Mouse (Mus musculus) embryonic fibroblast, embryonic 13.5 days (primary cell): Measurements from ENCODE around the gene Cep68. TPM values are rescaled to one million over a fixed set of nuclear protein-coding genes. Genes with fewer than 3 reads are reported as not detected.

Experiments
- H3K27ac ChIP-seq: 2 replicates; pipeline ENCODE4 v1.5.1; 2012; ENCODE audit warnings: low read length, control low read depth, inconsistent platforms; ENCODE audit not compliant: insufficient read depth
- H3K4me1 ChIP-seq: 2 replicates; pipeline ENCODE4 v1.6.1; 2011; ENCODE audit warnings: low read length; ENCODE audit not compliant: control insufficient read depth, insufficient read depth
- H3K4me3 ChIP-seq: 2 replicates; pipeline ENCODE4 v1.5.1; 2011; ENCODE audit warnings: mild to moderate bottlenecking, control low read depth, low read length; ENCODE audit not compliant: insufficient read depth
- CTCF ChIP-seq: IDR thresholded peaks from 2 replicates; pipeline ENCODE4 v1.5.1; 2011; ENCODE audit warnings: mild to moderate bottlenecking, control low read depth, low read length, moderate library complexity, borderline replicate concordance; ENCODE audit not compliant: insufficient read depth
- POLR2A ChIP-seq: IDR thresholded peaks from 2 replicates; pipeline ENCODE4 v1.6.1; 2011; ENCODE audit warnings: low read depth, mild to moderate bottlenecking, control low read depth, low read length, moderate library complexity
- polyA plus RNA-seq: library from polyadenylated mRNA; stranded (reverse); fragments of >200 nt; gene quantifications from 2 replicates; pipeline ENCODE4 v1.2.4, GENCODE M21; 2011; ENCODE audit warnings: low read depth; ENCODE audit not compliant: missing spikeins, insufficient read length

Cep68 gene
- polyA plus RNA-seq, 1 experiment, result 17.4 TPM

DNA sequence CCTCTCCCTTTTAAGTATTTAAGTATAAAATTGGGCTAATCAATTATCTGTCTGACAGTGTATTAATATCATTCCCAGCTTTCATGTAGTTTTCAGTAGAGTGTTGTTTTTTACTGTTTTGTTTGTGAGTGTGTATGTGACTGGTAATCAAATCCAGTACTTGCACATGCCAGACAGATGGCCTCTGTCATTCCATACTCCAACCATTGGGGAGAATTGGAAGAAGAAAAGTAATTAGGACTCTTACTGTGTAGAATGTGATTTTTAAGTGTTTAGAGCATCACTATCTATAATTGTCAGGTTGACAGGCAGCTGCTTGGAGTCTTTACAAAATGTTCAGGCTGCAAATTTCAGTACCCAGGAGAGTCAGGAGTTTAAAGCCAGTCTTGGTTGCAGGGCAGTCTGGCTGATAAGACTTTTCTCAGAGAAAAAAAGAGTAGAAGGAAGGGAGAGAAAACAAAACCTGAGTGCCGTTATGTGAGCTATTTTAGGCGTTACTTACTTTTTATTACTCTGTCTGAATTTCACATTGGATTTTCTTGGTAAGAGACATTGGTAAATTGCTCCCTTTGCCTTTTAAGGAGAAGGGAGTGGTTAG, 42.5 kb downstream of the Cep68 start:
- H3K4me3 ChIP-seq, result no peak overlapping the region

DNA sequence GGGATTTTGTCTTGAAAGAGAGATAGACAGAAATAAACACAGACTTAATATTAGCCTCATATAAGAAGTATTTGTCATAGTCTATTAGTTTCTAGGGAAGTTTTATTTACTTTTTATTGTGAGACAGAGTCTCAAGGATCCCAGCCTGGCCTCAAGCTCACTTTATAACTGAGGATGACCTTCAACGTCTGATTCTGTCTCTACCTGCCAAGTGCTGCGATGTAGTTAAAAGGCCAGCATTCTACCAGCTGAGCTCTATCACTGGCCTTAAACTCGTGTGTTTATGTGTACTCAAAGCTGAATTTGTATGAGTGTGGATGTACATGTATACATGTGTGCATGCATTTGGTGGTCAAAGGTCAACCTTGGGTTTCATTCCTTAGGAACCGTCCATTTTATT, 43.7 kb downstream of the Cep68 start:
- Histone ChIP-seq H3K27ac (no peak overlapping the region), H3K4me1 (peaks cover 4% of the 10 kb centered on the region), H3K4me3 (no peak overlapping the region)
- TF ChIP-seq CTCF, result no peak

More for the DNA sequence above, 42.5 kb downstream of the Cep68 start:
- Histone ChIP-seq H3K27ac (no peak overlapping the region), H3K4me1 (peaks cover 4% of the 10 kb centered on the region)
- TF ChIP-seq CTCF (no peak), POLR2A (no peak)

DNA sequence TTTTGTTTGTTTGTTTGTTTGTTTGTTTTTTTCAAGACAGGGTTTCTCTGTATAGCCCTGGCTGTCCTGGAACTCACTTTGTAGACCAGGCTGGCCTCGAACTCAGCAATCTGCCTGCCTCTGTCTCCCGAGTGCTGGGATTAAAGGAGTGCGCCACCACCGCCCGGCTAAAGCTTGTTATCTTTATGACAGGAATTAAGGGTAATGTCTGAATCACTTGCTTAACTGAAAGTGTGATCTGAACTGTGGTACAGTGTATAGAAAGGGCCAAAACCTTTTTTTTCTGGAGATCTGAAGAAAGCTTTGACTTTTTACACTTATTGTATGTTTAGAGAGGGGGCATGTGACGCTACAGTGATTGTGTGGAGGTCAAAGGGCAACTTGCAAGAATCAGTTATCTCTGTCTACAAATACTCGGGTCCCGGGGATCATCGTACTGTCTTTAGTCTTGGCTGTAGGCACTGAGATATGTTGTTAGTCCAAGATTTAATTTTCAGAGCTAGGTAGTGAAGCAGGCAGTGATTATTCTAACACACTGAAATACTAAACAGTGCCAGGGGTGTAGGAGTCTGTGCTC, 44.3 kb downstream of the Cep68 start:
- TF ChIP-seq POLR2A (no peak), CTCF (no peak)
- H3K4me3 ChIP-seq, result no peak overlapping the region
- no peak overlapping the region for H3K27ac ChIP-seq
- H3K4me1 ChIP-seq, result peaks cover 2% of the 10 kb centered on the region

DNA sequence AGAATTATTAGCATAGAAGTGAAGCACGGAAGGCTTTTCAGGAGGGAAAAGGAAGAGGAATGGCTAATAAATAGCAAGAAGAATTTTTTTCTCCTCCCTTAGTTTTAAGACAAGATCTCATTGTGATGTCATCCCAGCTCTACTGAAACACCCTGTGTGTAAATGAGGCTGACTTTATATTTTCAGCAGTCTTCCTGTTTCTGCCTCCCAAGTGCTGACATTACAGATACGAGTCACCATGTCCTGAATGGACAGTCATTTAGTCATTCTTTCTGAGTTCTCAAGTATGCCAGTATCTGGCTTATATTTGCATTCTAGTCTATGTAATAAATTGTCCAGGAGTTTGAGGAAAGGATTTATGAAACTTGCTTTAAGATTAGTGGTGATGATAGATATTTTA, 44.9 kb downstream of the Cep68 start:
- no peak overlapping the region for H3K27ac ChIP-seq
- peaks cover 2% of the 10 kb centered on the region for H3K4me1 ChIP-seq
- TF ChIP-seq CTCF (no peak), POLR2A (no peak)
- peak overlapping the region; percentile 18; the same call in 1 of the 2 replicates for H3K4me3 ChIP-seq

DNA sequence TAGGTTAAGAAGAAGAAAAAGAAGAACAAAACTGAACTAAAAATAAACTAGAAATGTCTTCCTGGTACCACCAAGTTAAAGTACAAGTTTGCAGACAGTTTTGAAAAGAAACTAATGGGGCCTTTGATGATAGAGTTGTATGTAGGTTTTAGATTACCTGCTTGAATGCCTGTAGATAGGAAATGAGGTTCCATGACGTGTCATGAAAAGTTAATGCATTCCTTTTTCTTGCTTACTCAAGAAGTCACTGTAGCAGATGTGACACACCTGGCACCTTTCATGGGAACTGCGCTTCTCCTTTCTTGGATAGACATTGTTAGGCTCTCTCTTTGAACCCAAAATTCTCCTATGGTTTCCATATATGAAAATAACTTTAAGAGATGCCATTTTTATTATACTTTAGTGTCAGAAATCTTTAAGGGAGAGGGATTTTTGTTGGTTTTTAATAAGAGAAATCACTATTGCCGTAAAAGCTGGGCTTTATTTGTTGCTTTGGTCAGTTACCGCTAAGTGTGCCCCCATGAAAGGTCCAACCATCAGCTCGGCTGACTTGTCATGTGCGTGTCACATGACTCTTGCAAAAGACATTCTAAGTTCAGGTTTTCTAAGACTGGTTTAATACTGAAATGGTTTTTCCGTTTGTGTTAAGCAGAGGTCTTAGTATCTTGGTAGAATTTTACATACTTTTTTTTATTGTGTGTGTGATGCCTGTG, 46.8 kb downstream of the Cep68 start:
- Histone ChIP-seq H3K4me3 (peak overlapping the region; percentile 100), H3K4me1 (peaks cover 2% of the 10 kb centered on the region), H3K27ac (no peak overlapping the region)
- TF ChIP-seq CTCF, result no peak
- no peak for TF ChIP-seq POLR2A

- TF ChIP-seq CTCF (no peak), POLR2A (no peak; the same call in 1 of the 2 replicates)
- Histone ChIP-seq H3K27ac (peak overlapping the region; percentile 73), H3K4me1 (peaks cover 2% of the 10 kb centered on the region), H3K4me3 (peak overlapping the region; percentile 100)
Observed at GRCm38 (mm10) chr11:20201661-20202101, 47.5 kb downstream of the Cep68 start.

DNA sequence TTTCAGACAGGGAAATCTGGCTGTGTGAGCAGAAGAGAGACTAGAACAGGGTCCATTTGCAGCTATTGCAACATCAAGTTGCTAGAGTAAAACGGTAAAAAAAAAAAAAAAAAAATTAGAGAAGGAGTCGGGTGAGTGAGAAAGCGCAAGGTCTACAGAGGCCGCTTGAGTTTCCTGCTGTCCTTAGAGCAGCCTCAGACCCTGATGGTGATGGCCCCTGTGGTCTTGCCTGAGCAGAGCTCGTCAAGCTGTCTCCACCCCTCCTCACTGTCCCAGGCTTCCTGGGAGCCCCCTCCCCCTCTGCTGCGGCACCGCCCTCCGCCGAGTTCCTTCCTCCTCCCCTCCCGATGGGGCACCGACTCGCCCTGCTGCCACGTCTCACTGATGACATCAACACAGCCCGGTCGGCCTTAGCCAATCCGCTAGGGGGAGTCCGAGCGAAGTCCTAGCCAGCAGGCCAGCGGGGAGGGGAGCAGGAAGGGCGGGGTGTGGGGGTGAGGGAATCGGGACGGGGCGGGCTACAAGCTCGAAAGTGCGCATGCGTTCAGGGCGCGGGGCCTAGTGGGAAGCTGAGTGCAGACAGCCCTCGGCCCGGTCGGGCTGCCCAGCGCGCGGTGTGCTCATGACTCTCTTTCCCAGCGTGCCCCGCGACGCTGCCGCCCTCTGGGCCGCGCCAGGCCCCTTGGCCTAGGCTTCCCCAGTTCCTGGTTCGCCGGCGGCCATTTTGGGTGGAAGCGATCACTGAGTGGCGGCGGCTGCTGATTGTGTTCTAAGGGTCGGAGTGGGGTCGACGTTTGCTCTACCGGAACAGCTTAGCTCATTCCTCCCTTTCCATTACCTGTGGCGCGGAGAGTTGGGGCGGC, 48.3 kb downstream of the Cep68 start, which contains the start of gene Rab1a:
Gene Rab1a, plus strand, starts transcription at position 720 of the 863 bp plus-strand sequence.
- peaks cover 2% of the 10 kb centered on the region; the same call in 1 of the 2 replicates for H3K4me1 ChIP-seq
- peak within 1 kb of the TSS; percentile 84 for H3K27ac ChIP-seq
- H3K4me3 ChIP-seq, result peak within 1 kb of the TSS; percentile 100
- TF ChIP-seq POLR2A (peak; percentile 97), CTCF (peak; percentile 64; the same call in 1 of the 2 replicates)

GRCm38 (mm10) chr11:20193100-20193736, 56.0 kb downstream of the Cep68 start:
- no peaks in the 10 kb centered on the region for H3K4me1 ChIP-seq
- H3K27ac ChIP-seq, result no peak overlapping the region
- no peak overlapping the region for H3K4me3 ChIP-seq
- TF ChIP-seq CTCF, result no peak
- no peak for TF ChIP-seq POLR2A

- no peak overlapping the region for H3K27ac ChIP-seq
- TF ChIP-seq CTCF (no peak), POLR2A (no peak)
- no peak overlapping the region for H3K4me3 ChIP-seq
- H3K4me1 ChIP-seq, result no peaks in the 10 kb centered on the region
Observed at GRCm38 (mm10) chr11:20187271-20187670, 62.0 kb downstream of the Cep68 start.

Other genes starting within 250 kb of the Cep68 start
- gene Actr2, start 136.5 kb downstream of the Cep68 start, polyA plus RNA-seq, result 194 and 242 TPM in 2 replicates
- gene Rab1a, start 48.0 kb downstream of the Cep68 start, polyA plus RNA-seq, result 362 and 406 TPM in 2 replicates
- gene Slc1a4, start 83.3 kb upstream of the Cep68 start, polyA plus RNA-seq, result 45.2 and 61.5 TPM in 2 replicates